Mouse (Mus musculus) embryonic fibroblast, embryonic 13.5 days (primary cell): ENCODE data around the gene Klhl31. TPM values are rescaled to one million over a fixed set of nuclear protein-coding genes. Genes with fewer than 3 reads are reported as not detected.

Experiments
- H3K27ac ChIP-seq: 2 replicates; pipeline ENCODE4 v1.5.1; 2012; ENCODE audit warnings: low read length, control low read depth, inconsistent platforms; ENCODE audit not compliant: insufficient read depth
- H3K4me1 ChIP-seq: 2 replicates; pipeline ENCODE4 v1.6.1; 2011; ENCODE audit warnings: low read length; ENCODE audit not compliant: control insufficient read depth, insufficient read depth
- H3K4me3 ChIP-seq: 2 replicates; pipeline ENCODE4 v1.5.1; 2011; ENCODE audit warnings: mild to moderate bottlenecking, control low read depth, low read length; ENCODE audit not compliant: insufficient read depth
- CTCF ChIP-seq: IDR thresholded peaks from 2 replicates; pipeline ENCODE4 v1.5.1; 2011; ENCODE audit warnings: mild to moderate bottlenecking, control low read depth, low read length, moderate library complexity, borderline replicate concordance; ENCODE audit not compliant: insufficient read depth
- POLR2A ChIP-seq: IDR thresholded peaks from 2 replicates; pipeline ENCODE4 v1.6.1; 2011; ENCODE audit warnings: low read depth, mild to moderate bottlenecking, control low read depth, low read length, moderate library complexity
- polyA plus RNA-seq: library from polyadenylated mRNA; stranded (reverse); fragments of >200 nt; gene quantifications from 2 replicates; pipeline ENCODE4 v1.2.4, GENCODE M21; 2011; ENCODE audit warnings: low read depth; ENCODE audit not compliant: missing spikeins, insufficient read length

Gene Klhl31
- polyA plus RNA-seq, 1 experiment: not detected

DNA sequence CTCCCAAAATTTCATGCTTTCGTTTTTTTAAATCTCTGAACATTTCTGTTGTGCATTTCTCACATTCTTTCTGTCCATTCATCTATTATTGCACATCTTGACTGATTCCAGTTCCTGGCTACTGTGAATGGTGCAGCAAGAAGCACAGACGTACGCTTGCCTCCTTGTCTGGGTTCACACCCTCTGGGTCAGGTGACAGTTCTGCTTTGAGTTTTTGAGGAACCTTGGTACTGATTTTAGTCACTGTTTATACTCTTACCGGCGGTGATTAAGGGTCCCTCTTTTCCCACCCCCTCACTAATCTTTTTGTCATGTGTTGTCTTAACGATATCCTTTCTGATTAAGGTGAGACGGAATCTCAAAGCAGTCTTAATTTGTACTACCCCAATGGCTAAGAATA, 15.5 kb downstream of the Klhl31 start:
- H3K4me1 ChIP-seq: no peaks in the 10 kb centered on the region
- TF ChIP-seq POLR2A (no peak), CTCF (no peak)
- no peak overlapping the region for H3K4me3 ChIP-seq
- no peak overlapping the region for H3K27ac ChIP-seq

- H3K4me1 ChIP-seq: no peaks in the 10 kb centered on the region
- TF ChIP-seq CTCF (no peak), POLR2A (no peak)
- no peak overlapping the region for H3K27ac ChIP-seq
- H3K4me3 ChIP-seq: no peak overlapping the region
These were observed 17.6 kb downstream of the Klhl31 start for GRCm38 (mm10) chr9:77653907-77654306.

DNA sequence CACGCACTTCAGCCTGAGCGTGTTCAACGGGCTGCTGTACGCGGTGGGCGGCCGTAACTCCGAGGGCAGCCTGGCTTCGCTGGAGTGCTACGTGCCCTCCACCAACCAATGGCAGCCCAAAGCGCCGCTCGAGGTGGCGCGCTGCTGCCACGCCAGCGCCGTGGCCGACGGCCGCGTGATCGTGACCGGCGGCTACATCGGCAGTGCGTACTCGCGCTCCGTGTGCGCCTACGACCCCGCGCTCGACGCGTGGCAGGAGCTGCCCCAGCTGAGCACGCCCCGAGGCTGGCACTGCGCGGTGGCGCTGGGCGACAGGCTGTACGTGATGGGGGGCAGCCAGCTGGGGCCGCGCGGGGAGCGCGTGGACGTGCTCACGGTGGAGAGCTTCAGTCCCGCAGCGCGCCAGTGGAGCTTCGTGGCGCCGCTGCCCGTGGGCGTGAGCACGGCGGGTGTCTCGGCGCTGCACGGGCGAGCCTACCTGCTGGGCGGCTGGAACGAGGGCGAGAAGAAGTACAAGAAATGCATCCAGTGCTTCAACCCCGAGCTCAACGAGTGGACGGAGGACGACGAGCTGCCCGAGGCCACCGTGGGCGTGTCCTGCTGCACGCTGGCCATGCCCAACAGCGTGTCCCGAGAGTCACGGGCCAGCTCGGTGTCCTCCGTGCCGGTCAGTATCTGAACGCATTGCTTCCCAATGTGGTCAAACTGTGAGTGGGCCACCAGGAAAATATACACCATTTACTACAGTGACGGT, 19.1 kb downstream of the Klhl31 start:
- Histone ChIP-seq H3K4me3 (peak overlapping the region; percentile 36), H3K27ac (no peak overlapping the region), H3K4me1 (no peaks in the 10 kb centered on the region)
- TF ChIP-seq CTCF (0 out of 2 replicates have a peak, but pooled peaks have one; percentile 1), POLR2A (no peak)

GRCm38 (mm10) chr9:77655935-77656288, 19.6 kb downstream of the Klhl31 start:
- Histone ChIP-seq H3K4me1 (no peaks in the 10 kb centered on the region), H3K27ac (no peak overlapping the region), H3K4me3 (peak overlapping the region; percentile 36)
- TF ChIP-seq POLR2A (no peak), CTCF (no peak)

- H3K27ac ChIP-seq: no peak overlapping the region
- TF ChIP-seq CTCF (no peak), POLR2A (no peak)
- no peak overlapping the region for H3K4me3 ChIP-seq
- no peaks in the 10 kb centered on the region for H3K4me1 ChIP-seq
These were observed 26.6 kb downstream of the Klhl31 start for GRCm38 (mm10) chr9:77662917-77663316.

GRCm38 (mm10) chr9:77670095-77670494, 33.8 kb downstream of the Klhl31 start:
- H3K4me1 ChIP-seq: no peaks in the 10 kb centered on the region
- no peak overlapping the region for H3K4me3 ChIP-seq
- TF ChIP-seq POLR2A: no peak
- no peak for TF ChIP-seq CTCF
- H3K27ac ChIP-seq: no peak overlapping the region

GRCm38 (mm10) chr9:77671004-77671403, 34.7 kb downstream of the Klhl31 start:
- TF ChIP-seq POLR2A (no peak), CTCF (no peak)
- Histone ChIP-seq H3K4me3 (no peak overlapping the region), H3K27ac (no peak overlapping the region), H3K4me1 (no peaks in the 10 kb centered on the region)

DNA sequence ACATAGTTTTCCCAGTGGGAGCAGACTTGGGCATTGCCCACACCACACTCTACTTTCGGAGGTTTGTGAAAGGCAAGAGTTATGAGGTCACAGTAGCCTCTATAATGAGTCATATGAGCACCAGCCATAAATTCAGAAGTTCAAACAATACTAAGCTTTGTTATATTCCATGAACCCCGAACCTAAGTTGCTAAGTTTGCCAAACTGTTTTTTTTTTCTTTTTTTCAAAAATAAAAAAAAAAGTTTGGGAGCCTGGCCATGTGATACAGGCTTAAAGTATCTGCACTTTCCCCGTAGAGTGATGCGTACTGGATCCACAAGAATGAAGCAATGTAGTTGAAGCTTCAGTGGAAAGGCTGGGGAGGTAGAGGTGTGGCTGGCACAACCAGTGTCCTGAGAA, 36.9 kb downstream of the Klhl31 start:
- H3K27ac ChIP-seq: no peak overlapping the region
- no peak for TF ChIP-seq CTCF
- TF ChIP-seq POLR2A: no peak
- H3K4me1 ChIP-seq: no peaks in the 10 kb centered on the region
- H3K4me3 ChIP-seq: no peak overlapping the region

DNA sequence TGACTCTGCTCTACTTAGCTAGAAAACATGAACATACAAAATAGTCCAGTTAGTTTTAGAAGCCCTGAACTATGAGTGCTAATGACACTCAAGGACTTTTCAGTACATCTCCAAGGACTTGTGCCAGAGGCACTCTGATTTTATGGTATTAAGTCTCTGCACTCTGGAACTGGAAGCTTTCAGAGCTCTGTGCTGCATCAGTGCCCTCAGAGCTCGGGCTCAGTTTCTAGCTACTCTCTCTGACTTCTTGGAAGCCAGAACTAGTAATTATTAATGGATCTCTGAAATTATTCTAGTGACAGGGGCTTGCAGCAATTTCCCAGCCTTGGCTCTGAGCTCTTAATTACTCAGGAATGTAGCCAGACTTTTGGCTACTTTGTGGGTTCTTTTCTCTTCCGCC, 37.7 kb downstream of the Klhl31 start:
- no peaks in the 10 kb centered on the region for H3K4me1 ChIP-seq
- no peak overlapping the region for H3K4me3 ChIP-seq
- no peak for TF ChIP-seq POLR2A
- no peak for TF ChIP-seq CTCF
- no peak overlapping the region for H3K27ac ChIP-seq

GRCm38 (mm10) chr9:77684938-77685337, 48.6 kb downstream of the Klhl31 start:
- Histone ChIP-seq H3K4me3 (no peak overlapping the region), H3K4me1 (no peaks in the 10 kb centered on the region), H3K27ac (no peak overlapping the region)
- TF ChIP-seq POLR2A (no peak), CTCF (no peak)
